Mouse (Mus musculus): Measurements from ENCODE around the gene Abhd10. TPM values are rescaled to one million over a fixed set of nuclear protein-coding genes. Genes with fewer than 3 reads are reported as not detected.

The Abhd10 gene
- 1.1 and 2.4 TPM in 2 replicates for polyA plus RNA-seq (2012; rRNA removed)

- H3K36me3 ChIP-seq (ENCODE audit: control insufficient read depth, insufficient read depth, low read length), result no peaks in the 10 kb centered on the region
- WGBS, result under 1% methylated on average over 51 of the region's 51 CpGs
- H3K27ac ChIP-seq (ENCODE audit: insufficient read depth, low read depth, low read length), result peak within 1 kb of the TSS; percentile 78
- no peaks in the 10 kb centered on the region; the same call in 1 of the 2 replicates for H3K4me1 ChIP-seq (ENCODE audit: control insufficient read depth, insufficient read depth, insufficient read length, low read length)
- peak within 1 kb of the TSS; percentile 94 for H3K4me3 ChIP-seq (ENCODE audit: low read depth, low read length)
- TF ChIP-seq CTCF (IDR thresholded peaks at IDR 0.05; ENCODE audit: extremely low read depth, insufficient read length, insufficient replicate concordance, low read depth, low read length), result no peak
- TF ChIP-seq POLR2A (IDR thresholded peaks at IDR 0.05; ENCODE audit: low read depth, low read length), result peak; percentile 76
- no peaks in the 10 kb centered on the region for H3K27me3 ChIP-seq (ENCODE audit: control insufficient read depth, insufficient read depth, low read length)
Measured at GRCm38 (mm10) chr16:45742615-45743476, at the start of gene Abhd10. TSS of gene Abhd10 (minus strand) at chr16:45742955.

- 71% methylated on average over 5 of the region's 5 CpGs for WGBS
- no peak for TF ChIP-seq POLR2A (IDR thresholded peaks at IDR 0.05; ENCODE audit: low read depth, low read length)
- no peak for TF ChIP-seq CTCF (IDR thresholded peaks at IDR 0.05; ENCODE audit: extremely low read depth, insufficient read length, insufficient replicate concordance, low read depth, low read length)
- Histone ChIP-seq H3K4me1 (ENCODE audit: control insufficient read depth, insufficient read depth, insufficient read length, low read length) (no peaks in the 10 kb centered on the region), H3K36me3 (ENCODE audit: control insufficient read depth, insufficient read depth, low read length) (no peaks in the 10 kb centered on the region), H3K27me3 (ENCODE audit: control insufficient read depth, insufficient read depth, low read length) (no peaks in the 10 kb centered on the region), H3K27ac (ENCODE audit: insufficient read depth, low read depth, low read length) (no peak overlapping the region), H3K4me3 (ENCODE audit: low read depth, low read length) (no peak overlapping the region)
Measured at GRCm38 (mm10) chr16:45791286-45791685, 48.5 kb upstream of the Abhd10 start.

GRCm38 (mm10) chr16:45789311-45789710 lies 46.6 kb upstream of the Abhd10 start:
- Histone ChIP-seq H3K36me3 (ENCODE audit: control insufficient read depth, insufficient read depth, low read length) (no peaks in the 10 kb centered on the region), H3K4me1 (ENCODE audit: control insufficient read depth, insufficient read depth, insufficient read length, low read length) (no peaks in the 10 kb centered on the region), H3K27ac (ENCODE audit: insufficient read depth, low read depth, low read length) (no peak overlapping the region), H3K4me3 (ENCODE audit: low read depth, low read length) (no peak overlapping the region), H3K27me3 (ENCODE audit: control insufficient read depth, insufficient read depth, low read length) (no peaks in the 10 kb centered on the region)
- TF ChIP-seq CTCF (IDR thresholded peaks at IDR 0.05; ENCODE audit: extremely low read depth, insufficient read length, insufficient replicate concordance, low read depth, low read length), result no peak
- no peak for TF ChIP-seq POLR2A (IDR thresholded peaks at IDR 0.05; ENCODE audit: low read depth, low read length)
- WGBS, result 38% methylated on average over 2 of the region's 2 CpGs

- TF ChIP-seq POLR2A (IDR thresholded peaks at IDR 0.05; ENCODE audit: low read depth, low read length) (no peak), CTCF (IDR thresholded peaks at IDR 0.05; ENCODE audit: extremely low read depth, insufficient read length, insufficient replicate concordance, low read depth, low read length) (no peak)
- H3K36me3 ChIP-seq (ENCODE audit: control insufficient read depth, insufficient read depth, low read length), result no peaks in the 10 kb centered on the region
Measured at GRCm38 (mm10) chr16:45787650-45788049, 44.9 kb upstream of the Abhd10 start.

GRCm38 (mm10) chr16:45786639-45787038 lies 43.9 kb upstream of the Abhd10 start:
- TF ChIP-seq CTCF (IDR thresholded peaks at IDR 0.05; ENCODE audit: extremely low read depth, insufficient read length, insufficient replicate concordance, low read depth, low read length) (no peak), POLR2A (IDR thresholded peaks at IDR 0.05; ENCODE audit: low read depth, low read length) (no peak)
- no peaks in the 10 kb centered on the region for H3K36me3 ChIP-seq (ENCODE audit: control insufficient read depth, insufficient read depth, low read length)
- WGBS, result 45% methylated on average over 8 of the region's 8 CpGs
- no peaks in the 10 kb centered on the region for H3K4me1 ChIP-seq (ENCODE audit: control insufficient read depth, insufficient read depth, insufficient read length, low read length)
- H3K27me3 ChIP-seq (ENCODE audit: control insufficient read depth, insufficient read depth, low read length), result no peaks in the 10 kb centered on the region
- H3K4me3 ChIP-seq (ENCODE audit: low read depth, low read length), result no peak overlapping the region
- no peak overlapping the region for H3K27ac ChIP-seq (ENCODE audit: insufficient read depth, low read depth, low read length)

More at GRCm38 (mm10) chr16:45787650-45788049, 44.9 kb upstream of the Abhd10 start:
- H3K4me3 ChIP-seq (ENCODE audit: low read depth, low read length), result no peak overlapping the region
- H3K27ac ChIP-seq (ENCODE audit: insufficient read depth, low read depth, low read length), result no peak overlapping the region
- H3K4me1 ChIP-seq (ENCODE audit: control insufficient read depth, insufficient read depth, insufficient read length, low read length), result no peaks in the 10 kb centered on the region
- H3K27me3 ChIP-seq (ENCODE audit: control insufficient read depth, insufficient read depth, low read length), result no peaks in the 10 kb centered on the region
- 83% methylated on average over 6 of the region's 6 CpGs for WGBS

GRCm38 (mm10) chr16:45780001-45780400 lies 37.2 kb upstream of the Abhd10 start:
- H3K36me3 ChIP-seq (ENCODE audit: control insufficient read depth, insufficient read depth, low read length), result no peaks in the 10 kb centered on the region
- no peaks in the 10 kb centered on the region for H3K4me1 ChIP-seq (ENCODE audit: control insufficient read depth, insufficient read depth, insufficient read length, low read length)
- 73% methylated on average over 6 of the region's 6 CpGs for WGBS
- H3K27ac ChIP-seq (ENCODE audit: insufficient read depth, low read depth, low read length), result no peak overlapping the region
- TF ChIP-seq CTCF (IDR thresholded peaks at IDR 0.05; ENCODE audit: extremely low read depth, insufficient read length, insufficient replicate concordance, low read depth, low read length) (no peak), POLR2A (IDR thresholded peaks at IDR 0.05; ENCODE audit: low read depth, low read length) (no peak)
- H3K4me3 ChIP-seq (ENCODE audit: low read depth, low read length), result no peak overlapping the region
- no peaks in the 10 kb centered on the region for H3K27me3 ChIP-seq (ENCODE audit: control insufficient read depth, insufficient read depth, low read length)

GRCm38 (mm10) chr16:45774813-45775212 lies 32.1 kb upstream of the Abhd10 start:
- H3K4me3 ChIP-seq (ENCODE audit: low read depth, low read length), result no peak overlapping the region
- no peak overlapping the region for H3K27ac ChIP-seq (ENCODE audit: insufficient read depth, low read depth, low read length)
- 90% methylated on average over 5 of the region's 5 CpGs for WGBS
- no peaks in the 10 kb centered on the region for H3K4me1 ChIP-seq (ENCODE audit: control insufficient read depth, insufficient read depth, insufficient read length, low read length)
- no peaks in the 10 kb centered on the region for H3K36me3 ChIP-seq (ENCODE audit: control insufficient read depth, insufficient read depth, low read length)
- H3K27me3 ChIP-seq (ENCODE audit: control insufficient read depth, insufficient read depth, low read length), result no peaks in the 10 kb centered on the region
- no peak for TF ChIP-seq POLR2A (IDR thresholded peaks at IDR 0.05; ENCODE audit: low read depth, low read length)
- no peak for TF ChIP-seq CTCF (IDR thresholded peaks at IDR 0.05; ENCODE audit: extremely low read depth, insufficient read length, insufficient replicate concordance, low read depth, low read length)

All from small intestine, adult 2 months (tissue).